Mouse (Mus musculus) limb, embryonic 14.5 days (tissue): ENCODE data around the gene Itk. TPM values are rescaled to one million over a fixed set of nuclear protein-coding genes. Genes with fewer than 3 reads are reported as not detected.

Experiments
- ATAC-seq: fragments of 200-750 bp; cut with Nextera tagmentation; 2 replicates; pipeline ENCODE4 v1.8.0; 2017; ENCODE audit warnings: low read depth, moderate number of reproducible peaks, moderate TSS enrichment; ENCODE audit not compliant: low FRiP score
- DNase-seq: peaks from one replicate; pipeline ENCODE4 v3.0.0-alpha.2; 2015; ENCODE audit warnings: low spot score
- H3K27ac ChIP-seq: fragments of 300-500 bp; sonication (generic); replicated peaks from 2 replicates; pipeline ENCODE4 v1.5.1; 2014; ENCODE audit warnings: low read depth, mild to moderate bottlenecking, low read length, moderate library complexity, mixed read lengths
- H3K27me3 ChIP-seq: fragments of 300-500 bp; sonication (generic); 2 replicates; pipeline ENCODE4 v1.6.1; 2014; ENCODE audit warnings: low read length, mixed read lengths; ENCODE audit not compliant: control insufficient read depth, insufficient read depth
- H3K36me3 ChIP-seq: fragments of 300-500 bp; sonication (generic); 2 replicates; pipeline ENCODE4 v1.6.1; 2014; ENCODE audit warnings: mild to moderate bottlenecking, low read length, moderate library complexity, mixed read lengths; ENCODE audit not compliant: control insufficient read depth, insufficient read depth
- H3K4me1 ChIP-seq: fragments of 300-500 bp; sonication (generic); 2 replicates; pipeline ENCODE4 v1.6.1; 2014; ENCODE audit warnings: antibody characterized with exemption, low read length, mixed read lengths; ENCODE audit not compliant: control insufficient read depth, insufficient read depth
- H3K4me2 ChIP-seq: fragments of 300-500 bp; sonication (generic); replicated peaks from 2 replicates; pipeline ENCODE4 v1.6.1; 2014; ENCODE audit warnings: low read depth, mild to moderate bottlenecking, low read length, moderate library complexity; ENCODE audit not compliant: severe bottlenecking
- H3K4me3 ChIP-seq: fragments of 300-500 bp; sonication (generic); replicated peaks from 2 replicates; pipeline ENCODE4 v1.5.1; 2014; ENCODE audit warnings: low read length
- H3K9ac ChIP-seq: fragments of 300-500 bp; sonication (generic); 2 replicates; pipeline ENCODE4 v1.6.1; 2014; ENCODE audit warnings: mild to moderate bottlenecking, low read depth, low read length, moderate library complexity; ENCODE audit not compliant: severe bottlenecking
- H3K9me3 ChIP-seq: fragments of 300-500 bp; sonication (generic); 2 replicates; pipeline ENCODE4 v1.6.1; 2016; ENCODE audit warnings: low read length; ENCODE audit not compliant: control insufficient read depth
- POLR2A ChIP-seq: fragments of 200-500 bp; IDR thresholded peaks from 2 replicates; pipeline ENCODE4 v1.8.0; 2012; ENCODE audit warnings: inconsistent platforms, mild to moderate bottlenecking, moderate library complexity, borderline replicate concordance; ENCODE audit not compliant: insufficient read depth, insufficient read length; ENCODE audit errors: extremely low read depth
- WGBS: fragments of 180-500 bp; shearing (Covaris S2); extraction: QIAGEN DNeasy Blood & Tissue Kit; methylation state at CpG from one replicate; pipeline ENCODE4 v1.1.7; 2014; 5-methylcytosine and 5-hydroxymethylcytosine counted together
- polyA plus RNA-seq, 2 experiments: library from polyadenylated mRNA; depleted of rRNA in 1 of 2; stranded (reverse) in 1 of 2; unstranded in 1 of 2; fragments of >200 nt; fragmentation: Nextera tagmentation in 1 of 2; extraction: Ambion mirVana in 1 of 2; gene quantifications; 2 replicates each; pipeline versions ENCODE4 v1.2.1 to v1.2.3; 2012 to 2014

Gene Itk
- polyA plus RNA-seq, 2 experiments, result 0.14 to 0.28 TPM

GRCm38 (mm10) chr11:46382466-46382865, 6.8 kb downstream of the Itk start:
- H3K4me2 ChIP-seq, result no peak overlapping the region
- H3K4me1 ChIP-seq, result no peaks in the 10 kb centered on the region
- H3K27me3 ChIP-seq, result no peaks in the 10 kb centered on the region
- H3K27ac ChIP-seq, result no peak overlapping the region
- 99% methylated on average over 4 of the region's 4 CpGs for WGBS
- no peaks in the 10 kb centered on the region for H3K36me3 ChIP-seq
- no peak for TF ChIP-seq POLR2A
- H3K9me3 ChIP-seq, result no peaks in the 10 kb centered on the region
- H3K9ac ChIP-seq, result no peak overlapping the region
- no peak for ATAC-seq
- no peak for DNase-seq
- H3K4me3 ChIP-seq, result no peak overlapping the region

DNA sequence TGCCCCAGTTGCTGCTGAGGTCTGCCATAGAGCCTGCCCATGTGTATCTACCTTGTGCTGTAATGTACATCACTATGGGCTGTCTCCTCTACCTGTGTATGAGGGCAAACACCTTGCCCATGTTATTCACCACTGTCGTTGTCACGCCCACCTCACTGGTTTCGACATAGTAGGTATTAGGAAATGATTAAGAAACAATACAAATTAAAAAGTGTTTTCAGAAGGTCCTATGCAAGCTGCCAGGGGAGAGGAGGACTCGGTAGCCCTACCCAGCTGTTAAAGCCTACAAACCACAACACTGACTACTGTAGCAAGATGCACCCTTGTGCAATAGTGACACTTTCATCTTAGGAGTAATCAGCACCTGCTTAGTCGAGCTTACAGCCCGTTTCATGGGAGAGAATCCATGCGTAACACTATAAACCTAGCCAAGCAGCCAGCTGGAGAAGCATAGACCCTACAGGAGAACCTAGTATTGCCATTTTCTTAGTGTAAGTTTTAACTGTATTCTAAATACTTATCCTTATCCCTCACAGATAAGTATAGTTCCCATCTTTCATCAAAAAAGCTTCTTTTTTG, 9.1 kb downstream of the Itk start:
- Histone ChIP-seq H3K27ac (no peak overlapping the region), H3K4me2 (no peak overlapping the region), H3K9ac (no peak overlapping the region), H3K4me1 (no peaks in the 10 kb centered on the region), H3K36me3 (no peaks in the 10 kb centered on the region), H3K9me3 (no peaks in the 10 kb centered on the region), H3K4me3 (no peak overlapping the region), H3K27me3 (no peaks in the 10 kb centered on the region)
- 85% methylated on average over 7 of the region's 7 CpGs for WGBS
- ATAC-seq (no peak), DNase-seq (no peak)
- no peak for TF ChIP-seq POLR2A

DNA sequence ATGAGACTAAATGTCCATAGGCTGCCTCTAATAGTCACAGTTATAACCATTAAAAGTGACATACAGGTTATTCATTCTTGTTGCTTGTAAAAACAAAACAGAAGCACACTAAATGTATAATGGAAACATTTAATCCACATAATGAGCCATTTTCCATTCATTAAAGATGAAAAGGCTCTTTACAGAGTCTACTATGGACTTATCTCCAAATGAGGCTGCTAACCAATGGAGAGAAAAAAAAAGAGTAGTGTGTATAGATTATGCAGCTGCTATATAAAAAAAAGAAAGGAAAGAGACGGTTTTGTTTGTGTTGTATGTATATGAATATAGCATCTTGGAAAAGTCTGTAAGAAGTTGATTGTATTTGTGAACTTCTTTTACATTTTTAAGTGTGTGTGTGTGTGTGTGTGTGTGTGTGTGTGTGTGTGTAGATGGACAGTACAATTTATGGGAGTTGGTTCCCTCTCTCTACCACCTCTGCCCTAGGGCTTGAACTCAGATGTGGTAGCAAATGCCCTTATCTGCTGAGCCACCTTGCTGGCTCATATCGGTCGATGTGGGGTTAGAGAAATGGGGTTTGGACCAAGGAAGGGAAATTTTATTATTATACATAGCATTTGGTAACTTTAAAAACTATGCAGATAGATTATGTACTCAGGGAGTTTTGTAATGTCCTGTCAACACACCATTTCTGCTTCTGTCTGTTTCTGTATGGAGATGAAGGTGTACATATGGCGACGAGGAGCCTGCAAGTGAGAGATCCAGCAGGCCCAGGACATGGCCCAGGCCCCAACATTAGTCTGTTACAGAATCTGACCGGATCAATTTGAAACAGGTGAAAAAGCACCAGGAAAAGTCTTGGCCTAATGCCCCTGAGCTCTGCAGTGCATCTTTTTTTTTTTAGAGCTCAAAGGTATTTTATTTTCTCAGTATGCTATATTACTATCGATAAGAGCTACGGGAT, 11.2 kb downstream of the Itk start:
- Histone ChIP-seq H3K9ac (no peak overlapping the region), H3K36me3 (no peaks in the 10 kb centered on the region), H3K4me3 (no peak overlapping the region), H3K4me2 (no peak overlapping the region), H3K27ac (no peak overlapping the region), H3K4me1 (no peaks in the 10 kb centered on the region), H3K27me3 (no peaks in the 10 kb centered on the region), H3K9me3 (no peaks in the 10 kb centered on the region)
- DNase-seq, result no peak
- 79% methylated on average over 8 of the region's 8 CpGs for WGBS
- no peak for TF ChIP-seq POLR2A
- no peak for ATAC-seq

DNA sequence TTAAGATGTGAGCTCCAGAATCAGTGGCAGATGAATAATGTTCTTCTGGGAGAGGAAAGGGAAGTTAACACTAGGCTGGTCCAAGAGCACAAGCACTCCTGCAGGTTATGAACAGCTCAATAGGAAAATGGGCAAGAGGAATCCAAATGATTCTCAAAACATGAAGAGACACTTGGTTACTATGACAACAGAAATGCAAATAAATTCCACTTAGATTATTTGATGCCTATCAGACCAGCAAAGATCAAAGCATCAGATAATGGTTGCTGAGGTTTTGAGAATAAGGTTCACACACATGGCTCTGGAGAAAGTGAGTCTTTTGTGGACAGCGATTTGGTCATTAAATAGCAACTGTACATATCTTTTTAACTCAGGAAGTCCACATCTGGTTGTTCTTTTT, 12.0 kb downstream of the Itk start:
- H3K27me3 ChIP-seq, result no peaks in the 10 kb centered on the region
- TF ChIP-seq POLR2A, result no peak
- ATAC-seq (no peak), DNase-seq (no peak)
- H3K9me3 ChIP-seq, result no peaks in the 10 kb centered on the region
- H3K4me3 ChIP-seq, result no peak overlapping the region
- no peaks in the 10 kb centered on the region for H3K4me1 ChIP-seq
- no peak overlapping the region for H3K9ac ChIP-seq
- no peaks in the 10 kb centered on the region for H3K36me3 ChIP-seq
- H3K4me2 ChIP-seq, result no peak overlapping the region
- WGBS, result 85% methylated on average over 1 of the region's 1 CpGs
- no peak overlapping the region for H3K27ac ChIP-seq

DNA sequence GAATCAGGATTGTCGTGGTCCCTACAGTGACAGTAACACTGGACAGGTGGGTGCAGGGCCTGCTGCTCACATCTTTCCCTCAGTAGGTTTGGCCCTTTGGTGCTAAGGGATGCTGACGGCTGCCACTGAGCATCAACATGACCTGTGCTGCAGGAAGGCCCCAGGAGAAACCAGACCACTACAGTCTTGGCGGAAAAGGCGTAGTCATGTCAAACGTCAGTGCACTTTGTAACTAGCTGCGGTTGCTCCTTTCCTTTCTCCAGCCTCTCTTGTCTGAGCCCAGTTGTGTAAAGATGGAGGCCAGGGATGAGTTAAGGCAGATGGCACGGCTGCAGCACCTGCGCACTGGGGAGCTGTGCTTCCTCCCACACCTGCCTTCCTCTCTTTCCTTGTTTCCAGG, 14.3 kb downstream of the Itk start:
- DNase-seq, result no peak
- no peak for ATAC-seq
- Histone ChIP-seq H3K9ac (no peak overlapping the region), H3K9me3 (no peaks in the 10 kb centered on the region), H3K27me3 (no peaks in the 10 kb centered on the region), H3K4me2 (no peak overlapping the region), H3K4me3 (no peak overlapping the region), H3K4me1 (no peaks in the 10 kb centered on the region), H3K27ac (no peak overlapping the region), H3K36me3 (no peaks in the 10 kb centered on the region)
- WGBS, result 77% methylated on average over 8 of the region's 8 CpGs
- no peak for TF ChIP-seq POLR2A
